ENCODE assay signal across 9 mouse cellular contexts in the genomic region with DNA sequence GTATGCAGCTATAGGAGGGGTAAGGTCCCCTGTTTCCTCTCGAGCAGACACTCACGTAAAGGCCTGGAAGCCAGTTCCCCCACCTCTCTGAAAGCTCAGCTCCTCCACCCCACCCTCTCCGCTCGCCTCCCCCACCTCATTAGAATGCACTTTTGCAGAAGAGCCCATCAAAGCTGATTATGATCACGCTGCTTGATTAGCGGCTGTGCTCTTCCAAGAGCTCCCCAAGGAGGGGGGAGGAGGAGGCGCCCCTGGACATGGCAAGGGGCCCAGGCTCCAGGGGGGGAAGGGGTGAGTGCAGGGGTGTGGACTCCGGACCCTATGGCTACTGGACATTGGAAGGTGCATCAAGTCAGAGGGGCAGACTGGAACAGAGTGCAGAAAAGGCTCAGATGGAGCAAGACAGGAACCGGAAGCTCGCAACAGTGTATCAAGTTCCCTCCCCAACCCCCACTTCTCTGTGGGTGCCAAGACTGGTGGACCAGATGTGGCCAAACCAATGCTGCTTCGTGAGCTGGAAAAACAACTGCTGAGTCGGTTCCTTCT.
DNase-seq lines count a peak whose midpoint lies in the region; ATAC-seq and TF ChIP-seq lines count a peak whose summit lies in the region.
"Had no signal": no experiment of that assay in that cellular context is flagged by ENCODE, and none has a peak within 500 bp of the region (broad histone marks: within the 10 kb centered on the region; RNA-seq: fewer than 3 reads in every experiment).

No protein-coding gene starts in this region.

- peak overlapping the region; percentile 40 for H3K4me2 ChIP-seq in lung, embryonic 15.5 days

- H3K4me3 ChIP-seq in heart, adult 2 months: no peak overlapping the region
- H3K4me3 ChIP-seq in lung, embryonic 15.5 days: no peak overlapping the region
- H3K4me3 ChIP-seq: erythroblast, embryonic 14.5 days had no signal

- TF ChIP-seq POLR2A in heart, adult 2 months (IDR thresholded peaks at IDR 0.05; ENCODE audit: insufficient read depth, low read depth, low read length): no peak

- H3K9ac ChIP-seq in heart, adult 2 months (ENCODE audit: low read depth, low read length): no peak overlapping the region
- H3K9ac ChIP-seq in lung, embryonic 15.5 days: no peak overlapping the region

- H3K36me3 ChIP-seq in heart, adult 2 months (ENCODE audit: control insufficient read depth, insufficient read depth, low read length): no peaks in the 10 kb centered on the region
- H3K36me3 ChIP-seq in lung, embryonic 15.5 days: no peaks in the 10 kb centered on the region

- 0 out of 2 replicates have a peak, but pooled peaks cover 2% of the 10 kb centered on the region for H3K27me3 ChIP-seq in heart, adult 2 months (ENCODE audit: control insufficient read depth, insufficient read depth, low read length)
- H3K27me3 ChIP-seq in lung, embryonic 15.5 days: no peaks in the 10 kb centered on the region

- WGBS in heart, adult 2 months: 27% methylated on average over 12 of the region's 12 CpGs
- WGBS in lung, embryonic 15.5 days: 20% methylated on average over 12 of the region's 12 CpGs

- TF ChIP-seq EP300 in heart, adult 2 months (IDR thresholded peaks at IDR 0.05; ENCODE audit: insufficient read depth, low read depth, low read length): no peak

- no peaks in the 10 kb centered on the region for H3K4me1 ChIP-seq in heart, adult 2 months (ENCODE audit: control insufficient read depth, insufficient read depth, low read length)
- H3K4me1 ChIP-seq in lung, embryonic 15.5 days: peaks cover 24% of the 10 kb centered on the region

- no peak for ATAC-seq in frontal cortex, adult (ENCODE audit: low TSS enrichment)
- peak; percentile 66 for ATAC-seq in lung, embryonic 15.5 days (ENCODE audit: borderline replicate concordance, extremely low read depth, low FRiP score, low TSS enrichment)

- TF ChIP-seq CTCF in heart, adult 2 months (IDR thresholded peaks at IDR 0.05): no peak

- intact Hi-C loops in heart, adult 2 months (cut with DNase I): no loop called here

- H3K27ac ChIP-seq in heart, adult 2 months: no peak overlapping the region
- peak overlapping the region; percentile 66 for H3K27ac ChIP-seq in lung, embryonic 15.5 days

- no peaks in the 10 kb centered on the region for H3K79me2 ChIP-seq in heart, adult 2 months (replicated peaks; ENCODE audit: control insufficient read depth, insufficient read depth, low read length)

- H3K9me3 ChIP-seq in lung, embryonic 15.5 days: no peaks in the 10 kb centered on the region

- peak; percentile 38 to 40 for DNase-seq in frontal cortex, postnatal 10 days (ENCODE audit: low spot score in 2 of 2)
- DNase-seq in embryo, embryonic 10 days (ENCODE audit: low spot score): peak; percentile 46
- DNase-seq in heart, adult 2 months: peak; percentile 34 to 36
- DNase-seq in kidney, adult 11 months: peak; percentile 54
- DNase-seq in ovary, postnatal 10 days (ENCODE audit: low spot score): peak; percentile 10
- no peak for DNase-seq in urinary bladder, adult 18-20 months (ENCODE audit: low spot score in 2 of 2)

Comparison
In these comparisons a context has a peak if more than half of its experiments do, and no peak if none do; other contexts are left out.
1. DNase-seq: peak in frontal cortex, postnatal 10 days (2 of 2), embryo, embryonic 10 days (single experiment), heart, adult 2 months (2 of 2), kidney, adult 11 months (single experiment) and ovary, postnatal 10 days (single experiment); none in urinary bladder, adult 18-20 months (0 of 2).